In the genomic region with DNA sequence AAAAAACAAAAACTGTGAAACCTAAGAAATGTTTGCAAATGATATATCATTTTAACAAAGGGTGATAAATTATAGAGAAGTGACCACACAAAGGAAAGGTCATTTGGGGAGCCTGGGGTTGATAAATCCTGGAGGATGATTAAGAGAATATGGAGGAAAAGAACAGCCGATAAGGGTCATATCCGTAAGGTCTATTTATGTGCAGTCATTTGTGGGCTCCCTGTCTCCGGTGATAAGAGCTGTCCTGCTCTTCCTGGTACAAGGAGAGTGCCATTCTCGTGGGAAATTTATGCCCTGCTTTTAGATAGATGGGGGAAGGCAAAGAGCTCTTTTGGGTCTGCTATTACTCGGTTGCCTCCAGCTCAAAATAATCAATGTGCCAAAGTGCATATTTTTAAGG, we compare ENCODE assay signal across 28 mouse cellular contexts.
DNase-seq lines count a peak whose midpoint lies in the region; ATAC-seq and TF ChIP-seq lines count a peak whose summit lies in the region.
"Had no signal": no experiment of that assay in that cellular context is flagged by ENCODE, and none has a peak within 500 bp of the region (broad histone marks: within the 10 kb centered on the region; RNA-seq: fewer than 3 reads in every experiment).

No protein-coding gene starts in this region.

- no peak overlapping the region for H3K27ac ChIP-seq in liver, postnatal 0 days (ENCODE audit: low read depth)
- H3K27ac ChIP-seq in liver, embryonic 11.5 days (ENCODE audit: low read depth, low read length) = no peak overlapping the region
- H3K27ac ChIP-seq: embryonic facial prominence, embryonic 10.5 days; embryonic facial prominence, embryonic 13.5 days; forebrain, embryonic 12.5 days; forebrain, embryonic 15.5 days; heart, embryonic 15.5 days; hindbrain, embryonic 10.5 days; hindbrain, embryonic 13.5 days had no signal

- TF ChIP-seq EP300 in liver, postnatal 0 days (IDR thresholded peaks at IDR 0.05; ENCODE audit: low read depth) = peak; percentile 66

- 45% methylated on average over 5 of the region's 5 CpGs for WGBS in liver, postnatal 0 days (ENCODE audit: insufficient replicate concordance)
- WGBS in liver, embryonic 11.5 days = 24% methylated on average over 5 of the region's 5 CpGs

- no peak overlapping the region for H3K9ac ChIP-seq in liver, postnatal 0 days (replicated peaks)
- H3K9ac ChIP-seq in liver, embryonic 11.5 days (ENCODE audit: low read depth, low read length) = no peak overlapping the region
- H3K9ac ChIP-seq: embryonic facial prominence, embryonic 13.5 days; forebrain, embryonic 12.5 days; forebrain, embryonic 15.5 days; heart, embryonic 12.5 days; heart, embryonic 15.5 days; hindbrain, embryonic 13.5 days had no signal

- ATAC-seq in liver, postnatal 0 days = no peak
- no peak for ATAC-seq in liver, embryonic 11.5 days (replicated peaks; ENCODE audit: low FRiP score)
- no peak for ATAC-seq in megakaryocyte progenitor cell, adult 5-6 weeks (replicated peaks; ENCODE audit: poor library complexity)
- ATAC-seq: CD4-positive, CD25-positive, alpha-beta regulatory T cell, adult 4 months; forebrain, embryonic 15.5 days; hindbrain, embryonic 16.5 days had no signal

- no peaks in the 10 kb centered on the region for H3K9me3 ChIP-seq in liver, postnatal 0 days (ENCODE audit: low read length)
- H3K9me3 ChIP-seq in liver, embryonic 11.5 days (ENCODE audit: control insufficient read depth, low read length) = no peaks in the 10 kb centered on the region
- H3K9me3 ChIP-seq: embryonic facial prominence, embryonic 10.5 days; embryonic facial prominence, embryonic 13.5 days; forebrain, embryonic 12.5 days; forebrain, embryonic 15.5 days; heart, embryonic 12.5 days; heart, embryonic 15.5 days; hindbrain, embryonic 10.5 days; hindbrain, embryonic 13.5 days had no signal

- DNase-seq in kidney, adult 9 months = peak; percentile 32
- DNase-seq in kidney, adult 11 months = no peak
- DNase-seq in liver, postnatal 0 days = no peak
- no peak for DNase-seq in liver, embryonic 11.5 days (ENCODE audit: low spot score)
- peak; percentile 74 for DNase-seq in 416B (ENCODE audit: low read depth)
- DNase-seq: adrenal gland, adult 2 months; adrenal gland, postnatal 14 days; cerebellum, adult 11 months; cerebellum, adult 2 months; cerebellum, adult 9-11 months; cerebellum, postnatal 25 days; embryo, embryonic 11 days; gastrocnemius, postnatal 25 days; heart, adult 18-20 months; heart, postnatal 10 days; heart, postnatal 36 days had no signal

- TF ChIP-seq CTCF in liver, postnatal 0 days (IDR thresholded peaks at IDR 0.05; ENCODE audit: low read depth) = no peak

- H3K4me3 ChIP-seq in liver, postnatal 0 days (ENCODE audit: low read depth, low read length) = no peak overlapping the region
- no peak overlapping the region for H3K4me3 ChIP-seq in liver, embryonic 11.5 days (ENCODE audit: low read depth, low read length)
- H3K4me3 ChIP-seq: embryonic facial prominence, embryonic 10.5 days; embryonic facial prominence, embryonic 13.5 days; erythroblast, embryonic 14.5 days; forebrain, embryonic 12.5 days; forebrain, embryonic 15.5 days; heart, embryonic 12.5 days; heart, embryonic 15.5 days; hindbrain, embryonic 10.5 days; hindbrain, embryonic 13.5 days had no signal

- no peaks in the 10 kb centered on the region for H3K4me1 ChIP-seq in liver, postnatal 0 days (ENCODE audit: insufficient read depth)
- 0 out of 2 replicates have a peak, but pooled peaks cover 4% of the 10 kb centered on the region for H3K4me1 ChIP-seq in liver, embryonic 11.5 days (replicated peaks; ENCODE audit: control insufficient read depth, insufficient read depth, low read length)
- H3K4me1 ChIP-seq: embryonic facial prominence, embryonic 10.5 days; forebrain, embryonic 12.5 days; forebrain, embryonic 15.5 days; heart, embryonic 15.5 days; hindbrain, embryonic 10.5 days; hindbrain, embryonic 13.5 days had no signal

- no peaks in the 10 kb centered on the region for H3K27me3 ChIP-seq in liver, postnatal 0 days (ENCODE audit: insufficient read depth, low read length)
- H3K27me3 ChIP-seq in liver, embryonic 11.5 days (replicated peaks; ENCODE audit: control insufficient read depth, insufficient read depth, low read length) = no peaks in the 10 kb centered on the region
- H3K27me3 ChIP-seq: embryonic facial prominence, embryonic 13.5 days; forebrain, embryonic 12.5 days; forebrain, embryonic 15.5 days; heart, embryonic 12.5 days; heart, embryonic 15.5 days; hindbrain, embryonic 13.5 days had no signal

- no peak overlapping the region for H3K4me2 ChIP-seq in liver, postnatal 0 days (ENCODE audit: low read depth, low read length)
- no peak overlapping the region for H3K4me2 ChIP-seq in liver, embryonic 11.5 days
- H3K4me2 ChIP-seq: embryonic facial prominence, embryonic 13.5 days; forebrain, embryonic 12.5 days; forebrain, embryonic 15.5 days; heart, embryonic 12.5 days; heart, embryonic 15.5 days; hindbrain, embryonic 13.5 days had no signal

- no peaks in the 10 kb centered on the region for H3K36me3 ChIP-seq in liver, postnatal 0 days (replicated peaks; ENCODE audit: insufficient read depth, low read length)
- H3K36me3 ChIP-seq in liver, embryonic 11.5 days (ENCODE audit: control insufficient read depth, insufficient read depth, low read length) = no peaks in the 10 kb centered on the region
- H3K36me3 ChIP-seq: embryonic facial prominence, embryonic 10.5 days; embryonic facial prominence, embryonic 13.5 days; forebrain, embryonic 12.5 days; forebrain, embryonic 15.5 days; heart, embryonic 12.5 days; heart, embryonic 15.5 days; hindbrain, embryonic 10.5 days; hindbrain, embryonic 13.5 days had no signal

Comparison
In these comparisons a context has a peak if more than half of its experiments do, and no peak if none do; other contexts are left out.
1. DNase-seq: peak in kidney, adult 9 months (single experiment) and 416B (single experiment); none in kidney, adult 11 months (single experiment), liver, postnatal 0 days (single experiment) and liver, embryonic 11.5 days (single experiment).